Mouse (Mus musculus) testis, adult 2 months (tissue): ENCODE measurements around the gene Shld2. TPM values are rescaled to one million over a fixed set of nuclear protein-coding genes. Genes with fewer than 3 reads are reported as not detected.
"Not testable (repeated sequence)": the region's sequence is repeated elsewhere in the genome, so short reads cannot be mapped to it uniquely, and the experiment has no call there.

Source experiments
- H3K27ac ChIP-seq: fragments of 200-500 bp; 2 replicates; pipeline ENCODE4 v1.5.1; 2012; ENCODE audit warnings: low read depth, low read length; ENCODE audit not compliant: control insufficient read depth, insufficient read depth
- H3K27me3 ChIP-seq: fragments of 200-500 bp; 2 replicates; pipeline ENCODE4 v1.6.1; 2012; ENCODE audit warnings: mild to moderate bottlenecking, low read length, moderate library complexity; ENCODE audit not compliant: control insufficient read depth, insufficient read depth
- H3K36me3 ChIP-seq: fragments of 200-500 bp; 2 replicates; pipeline ENCODE4 v1.6.1; 2012; ENCODE audit warnings: mild to moderate bottlenecking, low read length; ENCODE audit not compliant: control insufficient read depth, insufficient read depth
- H3K4me1 ChIP-seq: fragments of 200-500 bp; 2 replicates; pipeline ENCODE4 v1.6.1; 2012; ENCODE audit warnings: low read length; ENCODE audit not compliant: control insufficient read depth, insufficient read depth
- H3K4me3 ChIP-seq: fragments of 200-500 bp; 2 replicates; pipeline ENCODE4 v1.5.1; 2012; ENCODE audit warnings: low read depth, mild to moderate bottlenecking, low read length, moderate library complexity, mixed read lengths; ENCODE audit not compliant: control insufficient read depth
- CTCF ChIP-seq: fragments of 200-500 bp; IDR thresholded peaks from 2 replicates; pipeline ENCODE4 v1.5.1; 2012; ENCODE audit warnings: low read depth, mild to moderate bottlenecking, inconsistent platforms, low read length, moderate library complexity; ENCODE audit not compliant: control insufficient read depth, insufficient read depth, insufficient replicate concordance
- POLR2A ChIP-seq: fragments of 200-500 bp; IDR thresholded peaks from 2 replicates; pipeline ENCODE4 v1.6.1; 2012; ENCODE audit warnings: low read depth, mild to moderate bottlenecking, inconsistent platforms, low read length, moderate library complexity; ENCODE audit not compliant: control insufficient read depth
- polyA plus RNA-seq: library from polyadenylated mRNA; depleted of rRNA; stranded (reverse); fragments of >200 nt; gene quantifications from 2 replicates; pipeline ENCODE4 v1.2.3, GENCODE M21; 2012

Shld2 gene
- polyA plus RNA-seq, 1 experiment = 1.5 TPM

GRCm38 (mm10) chr14:34279726-34280125 is 30.6 kb downstream of the Shld2 start:
- H3K4me1 ChIP-seq = no peaks in the 10 kb centered on the region
- TF ChIP-seq CTCF = no peak
- TF ChIP-seq POLR2A = no peak
- H3K27me3 ChIP-seq = no peaks in the 10 kb centered on the region
- H3K4me3 ChIP-seq = no peak overlapping the region
- no peak overlapping the region for H3K27ac ChIP-seq
- H3K36me3 ChIP-seq = no peaks in the 10 kb centered on the region

GRCm38 (mm10) chr14:34275225-34275624 is 35.1 kb downstream of the Shld2 start:
- Histone ChIP-seq H3K27ac (no peak overlapping the region), H3K4me1 (no peaks in the 10 kb centered on the region), H3K36me3 (no peaks in the 10 kb centered on the region), H3K4me3 (no peak overlapping the region), H3K27me3 (no peaks in the 10 kb centered on the region)
- no peak for TF ChIP-seq POLR2A
- TF ChIP-seq CTCF = no peak

GRCm38 (mm10) chr14:34274141-34274540 is 36.2 kb downstream of the Shld2 start:
- TF ChIP-seq CTCF (no peak), POLR2A (no peak)

GRCm38 (mm10) chr14:34273280-34273679 is 37.0 kb downstream of the Shld2 start:
- TF ChIP-seq POLR2A (no peak), CTCF (no peak)
- Histone ChIP-seq H3K36me3 (no peaks in the 10 kb centered on the region), H3K27ac (no peak overlapping the region), H3K4me1 (no peaks in the 10 kb centered on the region), H3K27me3 (no peaks in the 10 kb centered on the region), H3K4me3 (no peak overlapping the region)

More at GRCm38 (mm10) chr14:34274141-34274540, 36.2 kb downstream of the Shld2 start:
- no peak overlapping the region for H3K27ac ChIP-seq
- no peak overlapping the region for H3K4me3 ChIP-seq
- no peaks in the 10 kb centered on the region for H3K4me1 ChIP-seq
- no peaks in the 10 kb centered on the region for H3K36me3 ChIP-seq
- H3K27me3 ChIP-seq = no peaks in the 10 kb centered on the region

- H3K27me3 ChIP-seq = no peaks in the 10 kb centered on the region
These were observed 42.2 kb downstream of the Shld2 start for GRCm38 (mm10) chr14:34268046-34268445.

GRCm38 (mm10) chr14:34258525-34258924 is 51.8 kb downstream of the Shld2 start:
- H3K4me1 ChIP-seq, H3K4me3 ChIP-seq, H3K36me3 ChIP-seq, H3K27ac ChIP-seq, H3K27me3 ChIP-seq: not testable (repeated sequence)

More at GRCm38 (mm10) chr14:34268046-34268445, 42.2 kb downstream of the Shld2 start:
- Histone ChIP-seq H3K27ac (no peak overlapping the region), H3K4me1 (no peaks in the 10 kb centered on the region), H3K4me3 (no peak overlapping the region), H3K36me3 (no peaks in the 10 kb centered on the region)
- TF ChIP-seq CTCF (no peak), POLR2A (no peak)

GRCm38 (mm10) chr14:34253261-34253660 is 57.0 kb downstream of the Shld2 start:
- Histone ChIP-seq H3K4me1 (no peaks in the 10 kb centered on the region), H3K27ac (no peak overlapping the region), H3K27me3 (no peaks in the 10 kb centered on the region), H3K4me3 (no peak overlapping the region), H3K36me3 (no peaks in the 10 kb centered on the region)
- TF ChIP-seq POLR2A (no peak), CTCF (no peak)
